Mouse (Mus musculus) small intestine, adult 2 months (tissue): Measurements from ENCODE around the gene Baat. TPM values are rescaled to one million over a fixed set of nuclear protein-coding genes. Genes with fewer than 3 reads are reported as not detected.
"Not testable (repeated sequence)": the region's sequence is repeated elsewhere in the genome, so short reads cannot be mapped to it uniquely, and the experiment has no call there.

Experiments
- H3K27ac ChIP-seq: fragments of 200-500 bp; 2 replicates; pipeline ENCODE4 v1.5.1; 2012; ENCODE audit warnings: low read depth, low read length, control low read depth, inconsistent platforms; ENCODE audit not compliant: insufficient read depth
- H3K27me3 ChIP-seq: fragments of 200-500 bp; 2 replicates; pipeline ENCODE4 v1.6.1; 2012; ENCODE audit warnings: mild to moderate bottlenecking, moderate library complexity, low read length, inconsistent platforms; ENCODE audit not compliant: control insufficient read depth, insufficient read depth
- H3K36me3 ChIP-seq: fragments of 200-500 bp; 2 replicates; pipeline ENCODE4 v1.6.1; 2012; ENCODE audit warnings: mild to moderate bottlenecking, low read length, control low read depth, inconsistent platforms; ENCODE audit not compliant: control insufficient read depth, insufficient read depth
- H3K4me1 ChIP-seq: fragments of 200-500 bp; 2 replicates; pipeline ENCODE4 v1.6.1; 2012; ENCODE audit warnings: low read length, inconsistent platforms, mixed read lengths; ENCODE audit not compliant: control insufficient read depth, insufficient read depth, insufficient read length
- H3K4me3 ChIP-seq: fragments of 200-500 bp; 2 replicates; pipeline ENCODE4 v1.5.1; 2012; ENCODE audit warnings: low read depth, mild to moderate bottlenecking, control low read depth, inconsistent platforms, low read length, moderate library complexity
- CTCF ChIP-seq: fragments of 200-500 bp; IDR thresholded peaks from 2 replicates; pipeline ENCODE4 v1.5.1; 2012; ENCODE audit warnings: low read depth, mild to moderate bottlenecking, control low read depth, inconsistent platforms, low read length, moderate library complexity, mixed read lengths; ENCODE audit not compliant: insufficient replicate concordance, insufficient read length; ENCODE audit errors: extremely low read depth
- POLR2A ChIP-seq: fragments of 200-500 bp; IDR thresholded peaks from 2 replicates; pipeline ENCODE4 v1.6.1; 2012; ENCODE audit warnings: low read depth, mild to moderate bottlenecking, control low read depth, inconsistent platforms, low read length, moderate library complexity
- WGBS: fragments of 180-500 bp; shearing (Covaris S2); methylation state at CpG from one replicate; pipeline ENCODE4 v1.1.7; 2018; 5-methylcytosine and 5-hydroxymethylcytosine counted together
- polyA plus RNA-seq: library from polyadenylated mRNA; depleted of rRNA; stranded (reverse); fragments of >200 nt; gene quantifications from 2 replicates; pipeline ENCODE4 v1.2.3, GENCODE M21; 2012

Baat gene
- polyA plus RNA-seq, 1 experiment: 0.39 TPM

- WGBS: 77% methylated on average over 5 of the region's 5 CpGs
- Histone ChIP-seq H3K4me3 (no peak overlapping the region), H3K27me3 (no peaks in the 10 kb centered on the region), H3K4me1 (peaks cover 5% of the 10 kb centered on the region; the same call in 1 of the 2 replicates), H3K36me3 (peaks cover under 1% of the 10 kb centered on the region; the same call in 1 of the 2 replicates), H3K27ac (no peak overlapping the region)
- TF ChIP-seq POLR2A: no peak
- peak; percentile 30; the same call in 1 of the 2 replicates for TF ChIP-seq CTCF
Observed at GRCm38 (mm10) chr4:49519476-49519875, 13.1 kb upstream of the Baat start.

DNA sequence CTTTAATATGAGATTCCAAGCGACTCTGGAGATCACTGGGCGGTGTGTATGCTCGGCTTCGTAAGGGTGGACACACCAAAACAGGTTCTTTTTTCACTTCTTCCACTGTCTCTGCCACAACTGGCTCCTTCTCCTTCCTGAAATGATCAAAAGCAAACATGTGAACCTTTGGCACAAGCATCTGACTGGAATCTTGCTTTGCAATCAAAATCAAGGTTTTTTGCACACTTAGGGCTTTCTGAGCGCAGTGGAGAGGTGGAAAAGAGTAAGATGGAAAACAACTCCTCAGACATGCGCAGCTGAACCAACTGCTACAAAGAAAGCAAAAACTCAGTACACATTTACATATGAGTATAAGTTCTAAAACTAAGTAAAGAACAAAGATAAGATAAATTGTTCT is 8.1 kb upstream of the Baat start:
- TF ChIP-seq POLR2A (no peak), CTCF (no peak)
- H3K27ac ChIP-seq: no peak overlapping the region
- no peak overlapping the region for H3K4me3 ChIP-seq
- no peaks in the 10 kb centered on the region for H3K27me3 ChIP-seq
- peaks cover 19% of the 10 kb centered on the region for H3K36me3 ChIP-seq
- 96% methylated on average over 6 of the region's 6 CpGs for WGBS
- peaks cover 5% of the 10 kb centered on the region; the same call in 1 of the 2 replicates for H3K4me1 ChIP-seq

DNA sequence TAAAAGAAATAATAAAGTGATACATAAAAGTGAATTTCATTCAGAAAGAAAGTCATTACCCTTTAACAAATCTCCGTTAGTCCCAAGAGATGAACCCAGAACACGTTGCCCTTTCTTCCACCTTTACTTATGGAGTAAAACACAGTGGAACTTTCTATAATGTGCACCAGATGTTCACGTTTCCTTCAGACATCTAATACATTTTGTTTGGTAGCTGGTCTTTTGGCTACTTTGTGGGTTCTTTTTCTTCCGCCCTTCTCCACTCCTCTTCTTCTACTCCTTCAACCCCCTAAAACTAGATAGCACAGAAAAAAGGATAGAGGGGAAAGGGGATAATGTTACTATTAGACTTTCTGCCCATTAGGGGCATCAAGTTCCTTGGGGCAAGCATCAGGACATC is 6.3 kb upstream of the Baat start:
- Histone ChIP-seq H3K27me3 (no peaks in the 10 kb centered on the region), H3K4me1 (no peaks in the 10 kb centered on the region), H3K27ac (no peak overlapping the region), H3K4me3 (no peak overlapping the region), H3K36me3 (peaks cover 19% of the 10 kb centered on the region)
- 94% methylated on average over 4 of the region's 4 CpGs for WGBS
- TF ChIP-seq POLR2A (no peak), CTCF (no peak)

DNA sequence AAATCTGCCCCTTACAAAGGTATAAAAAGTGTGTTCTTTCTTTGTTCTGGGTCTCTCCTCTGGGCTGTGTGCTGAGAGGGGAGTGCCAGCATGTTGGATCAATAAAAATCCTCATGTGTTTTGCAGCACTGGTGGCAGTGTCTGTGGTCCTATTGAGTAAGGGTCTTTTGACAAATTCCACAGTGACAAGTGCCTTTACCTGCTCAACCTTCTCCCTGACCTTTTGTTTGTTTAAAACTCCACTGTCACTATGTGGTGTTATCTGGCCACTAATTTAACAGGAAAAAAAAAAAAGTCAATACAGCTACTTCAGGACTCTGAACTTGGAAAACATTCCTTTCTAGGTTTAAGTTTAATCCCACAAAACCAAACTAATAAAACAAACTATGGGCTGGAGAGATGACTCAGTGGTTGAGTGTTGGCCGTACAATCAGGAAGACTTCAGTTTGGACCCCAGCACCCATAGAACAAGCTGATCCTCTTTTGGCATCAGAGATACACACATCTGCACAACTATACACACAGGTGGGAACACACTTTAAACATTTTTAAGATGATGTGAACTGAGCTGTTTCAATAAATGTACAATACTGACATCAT is 4.0 kb upstream of the Baat start:
- peaks cover 19% of the 10 kb centered on the region for H3K36me3 ChIP-seq
- WGBS: 51% methylated on average over 1 of the region's 1 CpGs
- not testable (repeated sequence) for H3K4me1 ChIP-seq, H3K4me3 ChIP-seq, H3K27ac ChIP-seq, H3K27me3 ChIP-seq

DNA sequence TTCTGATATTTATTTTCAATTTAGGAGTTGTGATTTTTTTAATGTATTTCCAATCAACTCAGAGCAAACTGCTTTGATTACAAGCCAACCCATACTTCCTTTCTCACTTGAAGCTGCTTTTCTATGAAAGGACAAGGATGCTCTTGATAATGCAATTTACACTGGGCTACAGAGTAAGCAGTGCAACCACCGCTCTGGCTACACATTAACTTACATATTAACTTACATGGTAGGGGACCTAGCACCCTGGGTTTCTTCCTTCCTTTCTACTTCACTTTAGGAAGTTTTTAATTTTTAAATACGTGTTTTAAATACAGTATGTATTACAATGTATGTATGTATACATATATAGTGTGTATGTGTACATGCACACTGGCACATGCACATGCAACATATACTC is 2.8 kb upstream of the Baat start:
- WGBS: 91% methylated on average over 2 of the region's 2 CpGs
- Histone ChIP-seq H3K4me1 (peaks cover 4% of the 10 kb centered on the region; the same call in 1 of the 2 replicates), H3K27ac (no peak overlapping the region), H3K27me3 (no peaks in the 10 kb centered on the region), H3K36me3 (peaks cover 15% of the 10 kb centered on the region), H3K4me3 (no peak overlapping the region)
- TF ChIP-seq POLR2A (no peak), CTCF (no peak)

- Histone ChIP-seq H3K4me1 (peaks cover 4% of the 10 kb centered on the region; the same call in 1 of the 2 replicates), H3K27ac (no peak overlapping the region), H3K36me3 (no peaks in the 10 kb centered on the region), H3K27me3 (no peaks in the 10 kb centered on the region), H3K4me3 (no peak overlapping the region)
- TF ChIP-seq CTCF (no peak), POLR2A (no peak)
- 63% methylated on average over 1 of the region's 1 CpGs for WGBS
Observed at GRCm38 (mm10) chr4:49503563-49503962, 2.8 kb downstream of the Baat start.

DNA sequence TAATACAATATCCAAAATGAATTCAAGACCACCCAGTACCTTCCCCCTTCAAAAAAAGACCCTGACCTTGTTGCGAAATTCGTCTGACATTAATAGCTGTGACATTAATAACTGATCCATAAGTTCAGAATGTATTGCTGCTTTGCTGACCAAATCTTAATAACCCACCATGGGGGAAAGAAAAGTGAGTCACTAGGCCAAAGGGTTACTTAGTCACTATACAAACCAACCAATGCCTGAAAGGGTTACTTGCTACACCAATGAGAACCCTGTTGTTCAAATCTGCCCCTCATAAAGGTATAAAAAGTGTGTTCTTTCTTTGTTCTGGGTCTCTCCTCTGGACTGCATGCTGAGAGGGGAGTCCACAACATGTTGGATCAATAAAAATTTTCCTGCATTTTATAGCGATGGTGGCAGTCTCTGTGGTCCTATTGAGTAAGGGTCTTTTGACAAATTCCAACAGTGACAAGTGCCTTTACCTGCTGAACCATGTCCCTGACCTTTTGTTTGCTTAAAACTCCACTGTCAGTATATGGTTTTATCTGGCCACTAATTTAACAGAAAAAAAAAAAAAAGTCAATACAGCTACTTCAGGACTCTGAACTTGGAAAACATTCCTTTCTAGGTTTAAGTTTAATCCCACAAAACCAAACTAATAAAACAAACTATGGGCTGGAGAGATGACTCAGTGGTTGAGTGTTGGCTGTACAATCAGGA is 20.3 kb downstream of the Baat start:
- H3K27me3 ChIP-seq, H3K4me3 ChIP-seq, H3K36me3 ChIP-seq: not testable (repeated sequence)
- H3K27ac ChIP-seq: peak overlapping the region; percentile 66
- WGBS: 32% methylated on average over 3 of the region's 3 CpGs
- H3K4me1 ChIP-seq: peaks cover 14% of the 10 kb centered on the region
